Mouse (Mus musculus) brown adipose tissue, adult 24 weeks (tissue): ENCODE measurements around the gene Bcl7c. TPM values are rescaled to one million over a fixed set of nuclear protein-coding genes. Genes with fewer than 3 reads are reported as not detected.
"Not testable (repeated sequence)": the region's sequence is repeated elsewhere in the genome, so short reads cannot be mapped to it uniquely, and the experiment has no call there.

Source experiments
- H3K27ac ChIP-seq: fragments of 200-500 bp; replicated peaks from 2 replicates; pipeline ENCODE4 v1.5.1; 2012; ENCODE audit warnings: low read depth, mild to moderate bottlenecking, low read length
- H3K4me1 ChIP-seq: fragments of 200-500 bp; 2 replicates; pipeline ENCODE4 v1.6.1; 2012; ENCODE audit warnings: low read length, mixed read lengths; ENCODE audit not compliant: control insufficient read depth, insufficient read depth, insufficient read length
- H3K4me3 ChIP-seq: fragments of 200-500 bp; 2 replicates; pipeline ENCODE4 v1.5.1; 2012; ENCODE audit warnings: low read depth, mild to moderate bottlenecking, low read length, moderate library complexity; ENCODE audit not compliant: insufficient read depth
- polyA plus RNA-seq: library from polyadenylated mRNA; stranded (reverse); fragments of >200 nt; gene quantifications from 2 replicates; pipeline ENCODE4 v1.2.4, GENCODE M21; 2012; ENCODE audit not compliant: missing spikeins, insufficient read depth, insufficient read length

Gene Bcl7c
- polyA plus RNA-seq, 1 experiment: 15.7 TPM

- H3K27ac ChIP-seq: no peak overlapping the region
- no peak overlapping the region for H3K4me3 ChIP-seq
- H3K4me1 ChIP-seq: no peaks in the 10 kb centered on the region; the same call in 1 of the 2 replicates
Measured at GRCm38 (mm10) chr7:127704598-127704997, 4.1 kb downstream of the Bcl7c start.

- Histone ChIP-seq H3K4me3 (no peak overlapping the region), H3K4me1 (no peaks in the 10 kb centered on the region; the same call in 1 of the 2 replicates), H3K27ac (no peak overlapping the region)
Measured at GRCm38 (mm10) chr7:127703561-127704178, 5.1 kb downstream of the Bcl7c start.

- no peak overlapping the region for H3K27ac ChIP-seq
- H3K4me1 ChIP-seq: no peaks in the 10 kb centered on the region; the same call in 1 of the 2 replicates
- H3K4me3 ChIP-seq: no peak overlapping the region
Measured at GRCm38 (mm10) chr7:127700712-127701331, 7.9 kb downstream of the Bcl7c start.

GRCm38 (mm10) chr7:127698986-127699385 is 9.7 kb downstream of the Bcl7c start:
- H3K27ac ChIP-seq: no peak overlapping the region
- H3K4me3 ChIP-seq: no peak overlapping the region
- H3K4me1 ChIP-seq: no peaks in the 10 kb centered on the region; the same call in 1 of the 2 replicates

- H3K4me1 ChIP-seq, H3K27ac ChIP-seq, H3K4me3 ChIP-seq: not testable (repeated sequence)
Measured at GRCm38 (mm10) chr7:127693730-127694129, 15.0 kb downstream of the Bcl7c start.

GRCm38 (mm10) chr7:127693290-127693689 is 15.4 kb downstream of the Bcl7c start:
- Histone ChIP-seq H3K4me3 (no peak overlapping the region), H3K4me1 (no peaks in the 10 kb centered on the region), H3K27ac (no peak overlapping the region)

GRCm38 (mm10) chr7:127691221-127691989 is 17.3 kb downstream of the Bcl7c start:
- Histone ChIP-seq H3K4me1 (no peaks in the 10 kb centered on the region), H3K27ac (peak overlapping the region; percentile 85), H3K4me3 (peak overlapping the region; percentile 63)

GRCm38 (mm10) chr7:127689626-127690280 is 19.0 kb downstream of the Bcl7c start:
- H3K4me3 ChIP-seq: no peak overlapping the region
- no peaks in the 10 kb centered on the region for H3K4me1 ChIP-seq
- H3K27ac ChIP-seq: no peak overlapping the region

- Histone ChIP-seq H3K27ac (no peak overlapping the region), H3K4me1 (no peaks in the 10 kb centered on the region), H3K4me3 (no peak overlapping the region)
Measured at GRCm38 (mm10) chr7:127688935-127689334, 19.8 kb downstream of the Bcl7c start.

- Histone ChIP-seq H3K27ac (no peak overlapping the region), H3K4me1 (no peaks in the 10 kb centered on the region), H3K4me3 (no peak overlapping the region)
Measured at GRCm38 (mm10) chr7:127686740-127687449, 21.8 kb downstream of the Bcl7c start.

- H3K27ac ChIP-seq: no peak overlapping the region
- no peaks in the 10 kb centered on the region for H3K4me1 ChIP-seq
- H3K4me3 ChIP-seq: no peak overlapping the region
Measured at GRCm38 (mm10) chr7:127685304-127686018, 23.3 kb downstream of the Bcl7c start.

- Histone ChIP-seq H3K4me3 (no peak overlapping the region), H3K27ac (no peak overlapping the region), H3K4me1 (no peaks in the 10 kb centered on the region)
Measured at GRCm38 (mm10) chr7:127681888-127682553, 26.7 kb downstream of the Bcl7c start.

GRCm38 (mm10) chr7:127680541-127680940 is 28.2 kb downstream of the Bcl7c start:
- no peak overlapping the region for H3K27ac ChIP-seq
- no peak overlapping the region for H3K4me3 ChIP-seq
- no peaks in the 10 kb centered on the region for H3K4me1 ChIP-seq

- no peaks in the 10 kb centered on the region for H3K4me1 ChIP-seq
Measured at GRCm38 (mm10) chr7:127678811-127679210, 29.9 kb downstream of the Bcl7c start.

More at GRCm38 (mm10) chr7:127678811-127679210, 29.9 kb downstream of the Bcl7c start:
- Histone ChIP-seq H3K4me3 (no peak overlapping the region), H3K27ac (no peak overlapping the region)
